Mouse (Mus musculus) MEL (cell line): ENCODE measurements around the gene Ttc16. TPM values are rescaled to one million over a fixed set of nuclear protein-coding genes. Genes with fewer than 3 reads are reported as not detected.

Experiments
- DNase-seq: peaks from one replicate; pipeline ENCODE4 v3.0.0; 2011; ENCODE audit warnings: low read depth, low spot score
- H3K27ac ChIP-seq: 2 replicates; pipeline ENCODE4 v1.5.1; 2012; ENCODE audit warnings: low read depth, mild to moderate bottlenecking, control low read depth, low read length, moderate library complexity; ENCODE audit not compliant: control insufficient read depth
- H3K27me3 ChIP-seq, 2 experiments: fragments of 150-350 bp in 1 of 2; sonication (generic) in 1 of 2; 2 replicates each; pipeline ENCODE4 v1.6.1; 2012; ENCODE audit warnings: low read length in 2 of 2, mild to moderate bottlenecking in 2 of 2, improper control_type of control experiment in 1 of 2, moderate library complexity in 1 of 2; ENCODE audit not compliant: insufficient read depth in 2 of 2, control insufficient read depth in 1 of 2
- H3K36me3 ChIP-seq, 2 experiments: 2 replicates each; pipeline ENCODE4 v1.6.1; 2012 to 2014; ENCODE audit warnings: low read length in 2 of 2, improper control_type of control experiment in 1 of 2, inconsistent platforms in 1 of 2, mild to moderate bottlenecking in 1 of 2; ENCODE audit not compliant: insufficient read depth in 2 of 2, control insufficient read depth in 1 of 2
- H3K4me1 ChIP-seq, 2 experiments: fragments of 150-350 bp in 1 of 2; sonication (generic) in 1 of 2; 2 replicates each; pipeline ENCODE4 v1.6.1; 2012; ENCODE audit warnings: low read length in 2 of 2, improper control_type of control experiment in 1 of 2, mild to moderate bottlenecking in 1 of 2; ENCODE audit not compliant: insufficient read depth in 2 of 2, control insufficient read depth in 1 of 2
- H3K4me3 ChIP-seq, 2 experiments: fragments of 150-350 bp in 1 of 2; sonication (generic) in 1 of 2; 2 replicates each; pipeline ENCODE4 v1.5.1; 2012; ENCODE audit warnings: low read depth in 2 of 2, low read length in 2 of 2, mild to moderate bottlenecking in 2 of 2, moderate library complexity in 2 of 2, control low read depth in 1 of 2, improper control_type of control experiment in 1 of 2; ENCODE audit not compliant: control insufficient read depth in 1 of 2, insufficient read depth in 1 of 2
- H3K79me2 ChIP-seq: 2 replicates; pipeline ENCODE4 v1.6.1; 2012; ENCODE audit warnings: mild to moderate bottlenecking, low read length, moderate library complexity; ENCODE audit not compliant: control insufficient read depth, poor library complexity, insufficient read depth
- H3K9ac ChIP-seq: 2 replicates; pipeline ENCODE4 v1.6.1; 2012; ENCODE audit warnings: low read depth, mild to moderate bottlenecking, control low read depth, low read length, moderate library complexity; ENCODE audit not compliant: control insufficient read depth, poor library complexity, severe bottlenecking
- H3K9me3 ChIP-seq: fragments of 150-350 bp; sonication (generic); replicated peaks from 2 replicates; pipeline ENCODE4 v1.6.1; 2012; ENCODE audit warnings: mild to moderate bottlenecking, low read length, improper control_type of control experiment, moderate library complexity; ENCODE audit not compliant: insufficient read depth
- BHLHE40 ChIP-seq: IDR thresholded peaks from 2 replicates; pipeline ENCODE4 v1.6.1; 2012; ENCODE audit warnings: low read depth, mild to moderate bottlenecking, inconsistent platforms, low read length, improper control_type of control experiment, borderline replicate concordance
- CHD1 ChIP-seq: IDR thresholded peaks from 2 replicates; pipeline ENCODE4 v1.6.1; 2012; ENCODE audit warnings: low read depth, mild to moderate bottlenecking, inconsistent platforms, low read length, improper control_type of control experiment
- CTCF ChIP-seq, 3 experiments: IDR thresholded peaks in 2 of 3; conservative IDR thresholded peaks in 1 of 3; 2 replicates each; pipeline ENCODE4 v1.5.1; 2011 to 2012; ENCODE audit warnings: low read length in 3 of 3, low read depth in 2 of 3, mild to moderate bottlenecking in 2 of 3, improper control_type of control experiment in 1 of 3, inconsistent platforms in 1 of 3, mixed read lengths in 1 of 3, moderate library complexity in 1 of 3; ENCODE audit not compliant: control insufficient read depth in 1 of 3, insufficient read depth in 1 of 3, poor library complexity in 1 of 3, severe bottlenecking in 1 of 3
- HCFC1 ChIP-seq: IDR thresholded peaks from 2 replicates; pipeline ENCODE4 v1.6.1; 2012; ENCODE audit warnings: low read depth, mild to moderate bottlenecking, inconsistent platforms, low read length, improper control_type of control experiment, moderate library complexity
- JUND ChIP-seq: IDR thresholded peaks from 2 replicates; pipeline ENCODE4 v1.6.1; 2011; ENCODE audit warnings: low read depth, mild to moderate bottlenecking, improper control_type of control experiment, low read length
- MAFK ChIP-seq: IDR thresholded peaks from 2 replicates; pipeline ENCODE4 v1.6.1; 2011; ENCODE audit warnings: low read depth, mild to moderate bottlenecking, low read length, improper control_type of control experiment, borderline replicate concordance
- MYB ChIP-seq: IDR thresholded peaks from 2 replicates; pipeline ENCODE4 v1.6.1; 2011; ENCODE audit warnings: mild to moderate bottlenecking, low read depth, low read length, improper control_type of control experiment
- NRF1 ChIP-seq: IDR thresholded peaks from 2 replicates; pipeline ENCODE4 v1.6.1; 2014; ENCODE audit warnings: low read depth, mild to moderate bottlenecking, inconsistent platforms, low read length, improper control_type of control experiment, moderate library complexity; ENCODE audit not compliant: poor library complexity, insufficient read depth, severe bottlenecking
- POLR2A ChIP-seq, 2 experiments: IDR thresholded peaks; 2 replicates each; pipeline ENCODE4 v1.6.1; 2011 to 2012; ENCODE audit warnings: low read length in 2 of 2, mild to moderate bottlenecking in 2 of 2, control low read depth in 1 of 2, improper control_type of control experiment in 1 of 2, low read depth in 1 of 2, moderate library complexity in 1 of 2; ENCODE audit not compliant: control insufficient read depth in 1 of 2, insufficient read depth in 1 of 2, poor library complexity in 1 of 2
- RAD21 ChIP-seq: IDR thresholded peaks from 2 replicates; pipeline ENCODE4 v1.6.1; 2011; ENCODE audit warnings: mild to moderate bottlenecking, low read depth, low read length, improper control_type of control experiment
- RCOR1 ChIP-seq: IDR thresholded peaks from 2 replicates; pipeline ENCODE4 v1.6.1; 2012; ENCODE audit warnings: low read depth, mild to moderate bottlenecking, inconsistent platforms, low read length, improper control_type of control experiment
- SMC3 ChIP-seq: IDR thresholded peaks from 2 replicates; pipeline ENCODE4 v1.6.1; 2011; ENCODE audit warnings: low read depth, low read length, improper control_type of control experiment
- TAL1 ChIP-seq: IDR thresholded peaks from 2 replicates; pipeline ENCODE4 v1.6.1; 2012; ENCODE audit warnings: mild to moderate bottlenecking, inconsistent platforms, low read length, moderate library complexity, mixed read lengths
- USF2 ChIP-seq, 2 experiments: IDR thresholded peaks; 2 replicates each; pipeline ENCODE4 v1.6.1; 2011 to 2012; ENCODE audit warnings: improper control_type of control experiment in 2 of 2, low read length in 2 of 2, borderline replicate concordance in 1 of 2, inconsistent platforms in 1 of 2, low read depth in 1 of 2, mild to moderate bottlenecking in 1 of 2; ENCODE audit not compliant: insufficient read depth in 1 of 2
- ZKSCAN1 ChIP-seq: IDR thresholded peaks from 2 replicates; pipeline ENCODE4 v1.6.1; 2012; ENCODE audit warnings: low read depth, mild to moderate bottlenecking, inconsistent platforms, low read length, improper control_type of control experiment, moderate library complexity
- ZMIZ1 ChIP-seq: IDR thresholded peaks from 2 replicates; pipeline ENCODE4 v1.6.1; 2012; ENCODE audit warnings: low read depth, mild to moderate bottlenecking, inconsistent platforms, low read length, improper control_type of control experiment, moderate library complexity
- polyA plus RNA-seq, 2 experiments: library from polyadenylated mRNA; stranded (reverse) in 1 of 2; unstranded in 1 of 2; fragments of >175 nt in 1 of 2; fragments of >200 nt in 1 of 2; gene quantifications; 2 replicates each; pipeline versions ENCODE4 v1.2.1 to v1.2.4; 2012; ENCODE audit warnings: low replicate concordance in 2 of 2, low read depth in 1 of 2; ENCODE audit not compliant: insufficient read length in 2 of 2, insufficient read depth in 1 of 2, missing spikeins in 1 of 2
- total RNA-seq: library from RNA; depleted of rRNA; stranded (reverse); fragments of 300-350 nt; gene quantifications from 2 replicates; pipeline ENCODE4 v1.2.3, GENCODE M21; 2012

Gene Ttc16
- total and polyA plus RNA-seq, 3 experiments: 0.35 to 0.69 TPM; not detected in 1

- no peak for DNase-seq
- Histone ChIP-seq H3K9ac (no peak overlapping the region), H3K4me3 (no peak overlapping the region), H3K9me3 (no peaks in the 10 kb centered on the region), H3K36me3 (peaks cover 0 to 2% of the 10 kb centered on the region in 2 experiments; a peak in 2 of 4 replicates), H3K27ac (no peak overlapping the region), H3K79me2 (peaks cover 2% of the 10 kb centered on the region; the same call in 1 of the 2 replicates), H3K27me3 (no peaks in the 10 kb centered on the region), H3K4me1 (no peaks in the 10 kb centered on the region; a peak in 1 of 4 replicates)
- no peak for TF ChIP-seq TAL1
- TF ChIP-seq USF2 (IDR thresholded peaks at IDR 0.05; ENCODE audit: borderline replicate concordance in 1 of 2, insufficient read depth in 1 of 2, low read depth in 1 of 2, low read length in 2 of 2): no peak
- no peak for TF ChIP-seq ZMIZ1
- no peak for TF ChIP-seq JUND
- no peak for TF ChIP-seq CTCF (IDR thresholded peaks at IDR 0.05 in 2 of 3, conservative IDR thresholded peaks at IDR 0.05 in 1 of 3; ENCODE audit: control insufficient read depth in 1 of 3, insufficient read depth in 1 of 3, low read depth in 2 of 3, low read length in 3 of 3, poor library complexity in 1 of 3, severe bottlenecking in 1 of 3)
- no peak for TF ChIP-seq POLR2A (IDR thresholded peaks at IDR 0.05; ENCODE audit: control insufficient read depth in 1 of 2, insufficient read depth in 1 of 2, low read depth in 1 of 2, low read length in 2 of 2, poor library complexity in 1 of 2)
- no peak for TF ChIP-seq CHD1
- no peak for TF ChIP-seq BHLHE40
- no peak for TF ChIP-seq RCOR1
- TF ChIP-seq RAD21: no peak
Observed at GRCm38 (mm10) chr2:32761859-32762258, 13.6 kb downstream of the Ttc16 start.

GRCm38 (mm10) chr2:32761361-32761760 is 14.1 kb downstream of the Ttc16 start:
- Histone ChIP-seq H3K27ac (no peak overlapping the region), H3K9me3 (no peaks in the 10 kb centered on the region), H3K27me3 (no peaks in the 10 kb centered on the region), H3K4me3 (no peak overlapping the region), H3K79me2 (peaks cover 2% of the 10 kb centered on the region; the same call in 1 of the 2 replicates), H3K36me3 (peaks cover 0 to 4% of the 10 kb centered on the region in 2 experiments; a peak in 2 of 4 replicates), H3K4me1 (no peaks in the 10 kb centered on the region; a peak in 1 of 4 replicates), H3K9ac (no peak overlapping the region)
- DNase-seq: no peak
- TF ChIP-seq MYB: no peak
- no peak for TF ChIP-seq BHLHE40
- no peak for TF ChIP-seq RAD21
- no peak for TF ChIP-seq MAFK
- TF ChIP-seq ZKSCAN1: no peak
- no peak for TF ChIP-seq HCFC1
- no peak for TF ChIP-seq SMC3
- TF ChIP-seq NRF1: no peak
- TF ChIP-seq RCOR1: no peak
